ENCODE assay signal across 30 mouse cellular contexts in the genomic region with DNA sequence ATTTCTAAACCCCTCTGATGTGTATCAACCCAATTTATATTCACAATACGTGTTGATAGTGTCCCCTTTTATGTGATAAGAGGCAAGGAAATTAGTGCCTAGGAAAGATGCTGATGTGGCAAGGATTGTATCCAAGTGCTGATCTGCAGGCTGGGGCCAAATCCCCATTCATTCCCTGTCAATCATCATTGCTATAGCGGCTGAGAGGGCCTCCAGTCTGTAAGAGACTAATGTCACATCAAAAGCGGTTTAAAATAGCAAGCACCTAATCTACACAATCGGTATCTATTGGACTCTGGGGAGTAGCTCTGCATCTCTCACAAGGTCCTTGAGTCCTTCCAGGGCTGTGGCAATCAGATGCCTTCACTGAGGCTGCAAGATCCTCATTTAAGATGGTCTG. TPM values are rescaled to one million over a fixed set of nuclear protein-coding genes. Genes with fewer than 3 reads are reported as not detected.
DNase-seq lines count a peak whose midpoint lies in the region; ATAC-seq lines count a peak whose summit lies in the region.
"Had no signal": no experiment of that assay in that cellular context is flagged by ENCODE, and none has a peak within 500 bp of the region (broad histone marks: within the 10 kb centered on the region; RNA-seq: fewer than 3 reads in every experiment).

No protein-coding gene starts in this region.

- no peak overlapping the region for H3K4me3 ChIP-seq in forebrain, embryonic 14.5 days (ENCODE audit: low read depth, low read length)
- H3K4me3 ChIP-seq in forebrain, embryonic 11.5 days (ENCODE audit: low read depth, low read length) = no peak overlapping the region
- H3K4me3 ChIP-seq in midbrain, embryonic 11.5 days (ENCODE audit: low read depth, low read length) = no peak overlapping the region
- H3K4me3 ChIP-seq in midbrain, embryonic 14.5 days (replicated peaks; ENCODE audit: low read depth, low read length) = no peak overlapping the region
- H3K4me3 ChIP-seq: embryonic facial prominence, embryonic 10.5 days; embryonic facial prominence, embryonic 13.5 days; erythroblast, embryonic 14.5 days; gastrocnemius, adult 2 months; hindbrain, embryonic 12.5 days; hindbrain, embryonic 15.5 days had no signal

- H3K4me2 ChIP-seq in forebrain, embryonic 14.5 days (ENCODE audit: low read length) = no peak overlapping the region
- H3K4me2 ChIP-seq in forebrain, embryonic 11.5 days (ENCODE audit: low read depth, low read length, severe bottlenecking) = no peak overlapping the region
- no peak overlapping the region for H3K4me2 ChIP-seq in midbrain, embryonic 11.5 days
- H3K4me2 ChIP-seq in midbrain, embryonic 14.5 days (ENCODE audit: low read length) = no peak overlapping the region
- H3K4me2 ChIP-seq: embryonic facial prominence, embryonic 13.5 days; heart, embryonic 11.5 days; hindbrain, embryonic 12.5 days; hindbrain, embryonic 15.5 days had no signal

- H3K27ac ChIP-seq in forebrain, embryonic 14.5 days (ENCODE audit: low read depth, low read length) = peak overlapping the region; percentile 18; the same call in 1 of the 2 replicates
- H3K27ac ChIP-seq in forebrain, embryonic 11.5 days (ENCODE audit: low read depth, low read length) = no peak overlapping the region
- no peak overlapping the region for H3K27ac ChIP-seq in midbrain, embryonic 11.5 days (ENCODE audit: low read depth, low read length)
- H3K27ac ChIP-seq in midbrain, embryonic 14.5 days (replicated peaks; ENCODE audit: low read depth, low read length) = no peak overlapping the region
- H3K27ac ChIP-seq: embryonic facial prominence, embryonic 10.5 days; embryonic facial prominence, embryonic 13.5 days; gastrocnemius, adult 2 months; hindbrain, embryonic 12.5 days; hindbrain, embryonic 15.5 days had no signal

- H3K4me1 ChIP-seq in forebrain, embryonic 14.5 days (ENCODE audit: control insufficient read depth, insufficient read depth, low read length) = peaks cover 20% of the 10 kb centered on the region
- H3K4me1 ChIP-seq in forebrain, embryonic 11.5 days (replicated peaks; ENCODE audit: control insufficient read depth, insufficient read depth, low read length) = peaks cover 14% of the 10 kb centered on the region
- H3K4me1 ChIP-seq in midbrain, embryonic 11.5 days (ENCODE audit: control insufficient read depth, insufficient read depth, low read length) = peaks cover 24% of the 10 kb centered on the region
- peaks cover 15% of the 10 kb centered on the region for H3K4me1 ChIP-seq in midbrain, embryonic 14.5 days (ENCODE audit: control insufficient read depth, insufficient read depth, low read length)

- ATAC-seq in forebrain, embryonic 14.5 days = no peak
- no peak for ATAC-seq in forebrain, embryonic 11.5 days (replicated peaks; ENCODE audit: low FRiP score)
- no peak for ATAC-seq in midbrain, embryonic 11.5 days (ENCODE audit: low FRiP score)
- ATAC-seq in midbrain, embryonic 14.5 days (ENCODE audit: low FRiP score, low TSS enrichment) = no peak
- ATAC-seq: CD4-positive, CD25-positive, alpha-beta regulatory T cell, adult 4 months had no signal

- no peaks in the 10 kb centered on the region for H3K27me3 ChIP-seq in forebrain, embryonic 14.5 days (replicated peaks; ENCODE audit: control insufficient read depth, insufficient read depth, low read length)
- H3K27me3 ChIP-seq in forebrain, embryonic 11.5 days (ENCODE audit: control insufficient read depth, insufficient read depth, low read length) = no peaks in the 10 kb centered on the region
- H3K27me3 ChIP-seq in midbrain, embryonic 11.5 days (ENCODE audit: control insufficient read depth, insufficient read depth, low read length) = no peaks in the 10 kb centered on the region
- H3K27me3 ChIP-seq in midbrain, embryonic 14.5 days (ENCODE audit: control insufficient read depth, insufficient read depth, low read length) = no peaks in the 10 kb centered on the region
- H3K27me3 ChIP-seq: embryonic facial prominence, embryonic 13.5 days; hindbrain, embryonic 12.5 days; hindbrain, embryonic 15.5 days had no signal

- DNase-seq in forebrain, embryonic 14.5 days (ENCODE audit: low spot score) = peak; percentile 28
- no peak for DNase-seq in forebrain, embryonic 11.5 days (ENCODE audit: low spot score)
- peak; percentile 80 for DNase-seq in midbrain, embryonic 11.5 days (ENCODE audit: low spot score, missing footprints)
- no peak for DNase-seq in midbrain, embryonic 14.5 days
- DNase-seq in retina, adult 2 months (ENCODE audit: low read depth, low spot score) = peak; percentile 69
- DNase-seq in retina, postnatal 1 day = no peak
- no peak for DNase-seq in lung, postnatal 36 days
- DNase-seq: adrenal gland, adult 2 months; adrenal gland, postnatal 14 days; cerebellum, adult 11-12 months; cerebellum, adult 8-10 months; cerebellum, postnatal 10 days; cerebellum, postnatal 36 days; embryo, embryonic 11 days; gastrocnemius, adult 2 months; gastrocnemius, postnatal 14 days; heart, adult 11 months had no signal

- no peak overlapping the region for H3K9ac ChIP-seq in forebrain, embryonic 14.5 days (ENCODE audit: low read length)
- no peak overlapping the region for H3K9ac ChIP-seq in forebrain, embryonic 11.5 days (ENCODE audit: low read length)
- H3K9ac ChIP-seq in midbrain, embryonic 11.5 days (ENCODE audit: low read length) = no peak overlapping the region; the same call in 1 of the 2 replicates
- no peak overlapping the region for H3K9ac ChIP-seq in midbrain, embryonic 14.5 days (replicated peaks; ENCODE audit: low read length)
- H3K9ac ChIP-seq: embryonic facial prominence, embryonic 13.5 days; hindbrain, embryonic 12.5 days; hindbrain, embryonic 15.5 days had no signal

- no peaks in the 10 kb centered on the region for H3K36me3 ChIP-seq in forebrain, embryonic 14.5 days (ENCODE audit: control insufficient read depth, insufficient read depth, low read length)
- H3K36me3 ChIP-seq in forebrain, embryonic 11.5 days (ENCODE audit: control insufficient read depth, insufficient read depth, low read length) = no peaks in the 10 kb centered on the region
- no peaks in the 10 kb centered on the region for H3K36me3 ChIP-seq in midbrain, embryonic 11.5 days (ENCODE audit: control insufficient read depth, insufficient read depth, low read length)
- H3K36me3 ChIP-seq in midbrain, embryonic 14.5 days (ENCODE audit: control insufficient read depth, insufficient read depth, low read length) = no peaks in the 10 kb centered on the region
- H3K36me3 ChIP-seq: embryonic facial prominence, embryonic 10.5 days; embryonic facial prominence, embryonic 13.5 days; hindbrain, embryonic 12.5 days; hindbrain, embryonic 15.5 days had no signal

- 14% methylated on average over 4 of the region's 4 CpGs for WGBS in forebrain, embryonic 14.5 days
- 54% methylated on average over 4 of the region's 4 CpGs for WGBS in forebrain, embryonic 11.5 days
- 47% methylated on average over 4 of the region's 4 CpGs for WGBS in midbrain, embryonic 11.5 days
- 19% methylated on average over 4 of the region's 4 CpGs for WGBS in midbrain, embryonic 14.5 days

- H3K9me3 ChIP-seq in forebrain, embryonic 14.5 days (replicated peaks; ENCODE audit: control insufficient read depth, low read length) = no peaks in the 10 kb centered on the region
- H3K9me3 ChIP-seq in forebrain, embryonic 11.5 days (ENCODE audit: control insufficient read depth, low read length) = no peaks in the 10 kb centered on the region
- H3K9me3 ChIP-seq in midbrain, embryonic 11.5 days (ENCODE audit: control insufficient read depth, low read length) = no peaks in the 10 kb centered on the region
- no peaks in the 10 kb centered on the region for H3K9me3 ChIP-seq in midbrain, embryonic 14.5 days (ENCODE audit: control insufficient read depth, low read length)
- H3K9me3 ChIP-seq: embryonic facial prominence, embryonic 10.5 days; embryonic facial prominence, embryonic 13.5 days; hindbrain, embryonic 12.5 days; hindbrain, embryonic 15.5 days had no signal

RNA-seq across cellular contexts. Expression of gene Rdm1, which starts 12.9 kb away (rescaled TPM):
- 32.7 and 38.5 TPM in 2 replicates for polyA plus RNA-seq in forebrain, embryonic 14.5 days (2014; fragmentation: Nextera tagmentation; extraction: Ambion mirVana)
- 45.6 and 50.7 TPM in 2 replicates for polyA plus RNA-seq in forebrain, embryonic 11.5 days (2014; fragmentation: Nextera tagmentation; extraction: Ambion mirVana)
- 44.0 and 44.8 TPM in 2 replicates for polyA plus RNA-seq in midbrain, embryonic 11.5 days (2014; fragmentation: Nextera tagmentation; extraction: Ambion mirVana)
- polyA plus RNA-seq in midbrain, embryonic 14.5 days (2014; fragmentation: Nextera tagmentation; extraction: Ambion mirVana) = 13.2 and 14.0 TPM in 2 replicates

RNA-seq across cellular contexts. Expression of gene Gm11634, which starts 15.1 kb away (rescaled TPM):
- not detected in 2 replicates for polyA plus RNA-seq in forebrain, embryonic 14.5 days (2014; fragmentation: Nextera tagmentation; extraction: Ambion mirVana)
- 0.44 TPM in 1 of 2 replicates, not detected in the other for polyA plus RNA-seq in forebrain, embryonic 11.5 days (2014; fragmentation: Nextera tagmentation; extraction: Ambion mirVana)
- not detected in 2 replicates for polyA plus RNA-seq in midbrain, embryonic 11.5 days (2014; fragmentation: Nextera tagmentation; extraction: Ambion mirVana)
- not detected in 2 replicates for polyA plus RNA-seq in midbrain, embryonic 14.5 days (2014; fragmentation: Nextera tagmentation; extraction: Ambion mirVana)
- polyA plus RNA-seq: adrenal gland, adult 2 months; C2C12; CD4-positive, CD25-positive, alpha-beta regulatory T cell, adult 4 months; cortical plate, adult 2 months; embryonic facial prominence, embryonic 10.5 days; embryonic facial prominence, embryonic 13.5 days; erythroblast, embryonic 14.5 days; frontal cortex, adult 2 months; heart, embryonic 11.5 days; heart, embryonic 14.5 days; heart, postnatal 0 days; hindbrain, embryonic 12.5 days; hindbrain, embryonic 15.5 days; intestine, embryonic 14.5 days had no signal

RNA-seq across cellular contexts. Expression of gene Tmem106a, which starts 32.1 kb away (rescaled TPM):
- polyA plus RNA-seq in forebrain, embryonic 14.5 days (2014; fragmentation: Nextera tagmentation; extraction: Ambion mirVana) = 2.3 and 3.4 TPM in 2 replicates
- polyA plus RNA-seq in forebrain, embryonic 11.5 days (2014; fragmentation: Nextera tagmentation; extraction: Ambion mirVana) = 3.0 and 3.3 TPM in 2 replicates
- polyA plus RNA-seq in midbrain, embryonic 11.5 days (2014; fragmentation: Nextera tagmentation; extraction: Ambion mirVana) = 2.6 and 2.7 TPM in 2 replicates
- polyA plus RNA-seq in midbrain, embryonic 14.5 days (2014; fragmentation: Nextera tagmentation; extraction: Ambion mirVana) = 1.2 and 3.5 TPM in 2 replicates

RNA-seq across cellular contexts. Expression of gene Arl4d, which starts 51.2 kb away (rescaled TPM):
- polyA plus RNA-seq in forebrain, embryonic 14.5 days (2014; fragmentation: Nextera tagmentation; extraction: Ambion mirVana) = 40.5 and 42.7 TPM in 2 replicates
- polyA plus RNA-seq in forebrain, embryonic 11.5 days (2014; fragmentation: Nextera tagmentation; extraction: Ambion mirVana) = 8.0 and 10.6 TPM in 2 replicates
- polyA plus RNA-seq in midbrain, embryonic 11.5 days (2014; fragmentation: Nextera tagmentation; extraction: Ambion mirVana) = 3.9 and 4.4 TPM in 2 replicates
- polyA plus RNA-seq in midbrain, embryonic 14.5 days (2014; fragmentation: Nextera tagmentation; extraction: Ambion mirVana) = 3.9 and 4.5 TPM in 2 replicates
- polyA plus RNA-seq: CD4-positive, CD25-positive, alpha-beta regulatory T cell, adult 4 months had no signal

Comparison
In these comparisons a context has a peak if more than half of its experiments do, and no peak if none do; other contexts are left out.
1. DNase-seq: peak in forebrain, embryonic 14.5 days (single experiment), midbrain, embryonic 11.5 days (single experiment) and retina, adult 2 months (single experiment); none in forebrain, embryonic 11.5 days (single experiment), midbrain, embryonic 14.5 days (single experiment), retina, postnatal 1 day (single experiment) and lung, postnatal 36 days (single experiment).